Mouse (Mus musculus): ENCODE data around the gene Brd7. TPM values are rescaled to one million over a fixed set of nuclear protein-coding genes. Genes with fewer than 3 reads are reported as not detected.

Brd7 gene
- polyA plus RNA-seq, 1 experiment: 28.5 TPM

DNA sequence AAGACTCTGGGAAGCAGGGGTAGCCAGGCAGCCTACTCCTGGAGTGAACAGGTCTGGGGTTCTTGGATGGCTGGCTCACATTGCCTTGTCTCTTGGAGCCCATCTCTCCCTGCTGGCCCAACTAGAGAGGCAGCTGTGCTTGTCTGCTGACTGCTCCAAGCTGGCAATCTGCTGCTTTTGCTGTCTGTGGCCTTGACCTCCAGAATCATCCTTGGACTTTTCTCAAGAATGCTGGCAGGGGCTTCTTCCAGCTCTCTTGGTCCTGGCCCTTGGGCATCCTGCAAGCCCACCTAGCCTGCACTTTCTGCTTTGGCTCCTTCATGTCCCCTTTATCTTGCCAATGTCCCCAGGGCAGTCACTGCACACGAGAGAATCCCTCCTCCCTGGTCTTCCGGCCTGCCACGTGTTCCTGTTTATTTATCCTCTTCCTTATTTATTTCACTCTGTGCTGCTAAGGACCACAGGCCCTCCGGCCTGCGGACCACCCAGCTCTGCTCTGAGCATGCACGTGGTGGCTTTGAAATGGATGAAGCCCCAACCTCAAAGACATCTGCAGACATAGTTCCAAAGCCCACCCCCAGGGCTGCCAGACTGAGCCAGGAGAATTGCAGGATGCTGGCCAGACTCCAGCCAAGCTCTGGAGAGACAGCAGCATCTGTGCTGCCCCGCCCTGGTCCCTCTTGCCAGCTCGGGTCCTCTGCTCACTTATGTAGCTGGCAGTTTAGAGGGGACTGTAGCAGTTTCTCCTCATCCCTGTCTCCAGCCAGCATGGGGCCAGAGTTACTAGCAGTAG is 45.7 kb downstream of the Brd7 start:
- TF ChIP-seq CTCF (IDR thresholded peaks at IDR 0.05; ENCODE audit: insufficient read depth, low read length) (no peak), POLR2A (IDR thresholded peaks at IDR 0.05; ENCODE audit: borderline replicate concordance, extremely low read depth, low read depth, low read length) (no peak)
- Histone ChIP-seq H3K4me1 (ENCODE audit: control insufficient read depth, insufficient read depth, low read length) (peaks cover 16% of the 10 kb centered on the region), H3K4me3 (replicated peaks; ENCODE audit: extremely low read depth, low read depth, low read length) (no peak overlapping the region)
- WGBS: 32% methylated on average over 8 of the region's 8 CpGs
- DNase-seq: peak; percentile 50

DNA sequence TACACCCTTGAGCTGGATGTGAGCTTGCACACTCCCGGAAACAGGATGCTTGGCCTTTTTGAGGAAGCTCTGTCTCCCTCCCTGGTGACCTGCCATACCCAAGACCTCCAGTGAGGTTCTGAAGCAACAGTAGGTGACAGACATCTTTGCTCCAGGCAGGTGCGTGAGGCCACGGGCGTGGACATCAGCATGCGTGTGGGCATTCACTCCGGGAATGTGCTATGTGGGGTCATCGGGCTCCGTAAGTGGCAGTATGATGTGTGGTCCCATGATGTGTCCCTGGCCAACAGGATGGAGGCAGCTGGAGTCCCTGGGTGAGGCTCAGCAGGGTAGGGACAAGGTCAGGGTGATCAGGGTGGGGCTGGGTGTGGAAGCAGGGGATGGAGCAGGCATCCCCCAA is 46.7 kb downstream of the Brd7 start:
- 94% methylated on average over 8 of the region's 8 CpGs for WGBS
- H3K4me3 ChIP-seq (replicated peaks; ENCODE audit: extremely low read depth, low read depth, low read length): no peak overlapping the region
- H3K4me1 ChIP-seq (ENCODE audit: control insufficient read depth, insufficient read depth, low read length): peaks cover 16% of the 10 kb centered on the region
- TF ChIP-seq POLR2A (IDR thresholded peaks at IDR 0.05; ENCODE audit: borderline replicate concordance, extremely low read depth, low read depth, low read length): no peak
- TF ChIP-seq CTCF (IDR thresholded peaks at IDR 0.05; ENCODE audit: insufficient read depth, low read length): no peak
- no peak for DNase-seq

DNA sequence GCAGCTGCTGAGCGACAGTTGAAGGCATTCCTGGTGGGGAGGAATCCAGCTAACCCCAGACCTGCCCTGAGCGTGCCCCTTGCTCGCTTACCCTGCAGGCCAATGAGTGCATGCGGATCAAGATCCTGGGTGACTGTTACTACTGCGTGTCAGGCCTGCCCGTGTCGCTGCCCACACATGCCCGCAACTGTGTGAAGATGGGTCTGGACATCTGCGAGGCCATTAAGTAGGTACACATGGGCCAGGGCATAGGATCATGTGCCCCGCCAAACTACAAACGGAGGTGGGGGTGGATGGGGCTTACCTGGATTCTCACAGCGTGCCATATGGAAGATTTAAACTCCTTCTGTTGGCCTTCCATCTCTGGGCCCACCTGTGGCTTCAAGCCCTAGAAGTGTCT is 48.0 kb downstream of the Brd7 start:
- no peak for DNase-seq
- TF ChIP-seq CTCF (IDR thresholded peaks at IDR 0.05; ENCODE audit: insufficient read depth, low read length) (no peak), POLR2A (IDR thresholded peaks at IDR 0.05; ENCODE audit: borderline replicate concordance, extremely low read depth, low read depth, low read length) (no peak)
- no peak overlapping the region for H3K4me3 ChIP-seq (replicated peaks; ENCODE audit: extremely low read depth, low read depth, low read length)
- H3K4me1 ChIP-seq (ENCODE audit: control insufficient read depth, insufficient read depth, low read length): peaks cover 16% of the 10 kb centered on the region
- WGBS: 97% methylated on average over 12 of the region's 12 CpGs

- WGBS: 55% methylated on average over 8 of the region's 8 CpGs
Measured at GRCm38 (mm10) chr8:88312966-88313365, 49.0 kb downstream of the Brd7 start.

DNA sequence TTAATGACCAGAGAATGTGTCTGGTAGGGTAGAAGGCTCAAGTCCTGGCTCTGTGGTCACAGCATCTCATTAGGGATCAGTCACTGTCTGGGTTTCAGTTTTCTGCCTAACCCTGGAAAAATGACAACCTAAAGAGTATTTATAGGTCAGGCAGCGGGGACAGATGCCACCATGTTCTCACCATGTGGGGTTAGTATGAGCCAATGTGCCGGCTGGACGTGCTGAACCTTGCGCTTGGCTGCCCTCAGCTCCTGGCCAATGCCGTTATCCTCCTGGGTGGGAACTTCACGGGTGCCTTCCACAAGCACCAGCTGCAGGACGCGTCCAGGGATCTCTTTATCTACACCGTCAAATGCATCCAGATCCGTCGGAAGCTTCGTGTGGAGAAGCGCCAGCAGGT is 51.7 kb downstream of the Brd7 start:
- DNase-seq: no peak
- no peaks in the 10 kb centered on the region for H3K4me1 ChIP-seq (ENCODE audit: control insufficient read depth, insufficient read depth, low read length)
- no peak overlapping the region for H3K4me3 ChIP-seq (replicated peaks; ENCODE audit: extremely low read depth, low read depth, low read length)
- no peak for TF ChIP-seq POLR2A (IDR thresholded peaks at IDR 0.05; ENCODE audit: borderline replicate concordance, extremely low read depth, low read depth, low read length)
- 85% methylated on average over 13 of the region's 13 CpGs for WGBS

More at GRCm38 (mm10) chr8:88312966-88313365, 49.0 kb downstream of the Brd7 start:
- Histone ChIP-seq H3K4me1 (ENCODE audit: control insufficient read depth, insufficient read depth, low read length) (peaks cover 16% of the 10 kb centered on the region), H3K4me3 (replicated peaks; ENCODE audit: extremely low read depth, low read depth, low read length) (no peak overlapping the region)
- no peak for DNase-seq
- TF ChIP-seq POLR2A (IDR thresholded peaks at IDR 0.05; ENCODE audit: borderline replicate concordance, extremely low read depth, low read depth, low read length): no peak
- no peak for TF ChIP-seq CTCF (IDR thresholded peaks at IDR 0.05; ENCODE audit: insufficient read depth, low read length)

DNA sequence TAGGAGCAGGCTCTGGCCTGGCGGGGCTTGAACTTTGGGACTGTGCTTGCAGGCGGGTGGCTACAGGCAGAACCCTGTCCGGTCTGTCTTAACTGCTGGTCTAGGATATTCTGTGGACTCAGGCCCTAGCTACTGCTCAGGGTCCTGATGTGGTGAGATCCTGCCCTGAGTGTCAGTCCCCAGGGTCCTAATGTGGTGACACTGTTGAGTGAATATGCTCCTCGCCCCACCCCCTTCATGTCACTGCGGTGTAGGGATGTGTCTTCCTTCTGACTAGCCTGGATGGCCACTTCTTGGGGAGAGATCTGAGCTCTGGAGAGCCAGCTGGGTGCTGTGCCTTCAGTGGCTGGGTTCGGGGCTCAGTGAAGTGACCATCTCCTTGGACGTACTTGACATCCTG is 52.1 kb downstream of the Brd7 start:
- WGBS: 80% methylated on average over 7 of the region's 7 CpGs
- no peak for DNase-seq
- no peak overlapping the region for H3K4me3 ChIP-seq (replicated peaks; ENCODE audit: extremely low read depth, low read depth, low read length)
- TF ChIP-seq CTCF (IDR thresholded peaks at IDR 0.05; ENCODE audit: insufficient read depth, low read length): no peak
- no peak for TF ChIP-seq POLR2A (IDR thresholded peaks at IDR 0.05; ENCODE audit: borderline replicate concordance, extremely low read depth, low read depth, low read length)
- H3K4me1 ChIP-seq (ENCODE audit: control insufficient read depth, insufficient read depth, low read length): no peaks in the 10 kb centered on the region

GRCm38 (mm10) chr8:88309274-88309873 is 52.6 kb downstream of the Brd7 start:
- TF ChIP-seq CTCF (IDR thresholded peaks at IDR 0.05; ENCODE audit: insufficient read depth, low read length) (no peak), POLR2A (IDR thresholded peaks at IDR 0.05; ENCODE audit: borderline replicate concordance, extremely low read depth, low read depth, low read length) (no peak)
- DNase-seq: no peak
- WGBS: 66% methylated on average over 10 of the region's 10 CpGs
- no peaks in the 10 kb centered on the region for H3K4me1 ChIP-seq (ENCODE audit: control insufficient read depth, insufficient read depth, low read length)
- H3K4me3 ChIP-seq (replicated peaks; ENCODE audit: extremely low read depth, low read depth, low read length): no peak overlapping the region

- TF ChIP-seq CTCF (IDR thresholded peaks at IDR 0.05; ENCODE audit: insufficient read depth, low read length) (no peak), POLR2A (IDR thresholded peaks at IDR 0.05; ENCODE audit: borderline replicate concordance, extremely low read depth, low read depth, low read length) (no peak)
- 80% methylated on average over 4 of the region's 4 CpGs for WGBS
- no peaks in the 10 kb centered on the region for H3K4me1 ChIP-seq (ENCODE audit: control insufficient read depth, insufficient read depth, low read length)
- DNase-seq: no peak
- H3K4me3 ChIP-seq (replicated peaks; ENCODE audit: extremely low read depth, low read depth, low read length): no peak overlapping the region
Measured at GRCm38 (mm10) chr8:88307736-88308135, 54.3 kb downstream of the Brd7 start.

- Histone ChIP-seq H3K4me1 (ENCODE audit: control insufficient read depth, insufficient read depth, low read length) (no peaks in the 10 kb centered on the region; the same call in 1 of the 2 replicates), H3K4me3 (replicated peaks; ENCODE audit: extremely low read depth, low read depth, low read length) (no peak overlapping the region)
- TF ChIP-seq CTCF (IDR thresholded peaks at IDR 0.05; ENCODE audit: insufficient read depth, low read length) (peak; percentile 40; the same call in 1 of the 2 replicates), POLR2A (IDR thresholded peaks at IDR 0.05; ENCODE audit: borderline replicate concordance, extremely low read depth, low read depth, low read length) (no peak)
- WGBS: 62% methylated on average over 14 of the region's 14 CpGs
- DNase-seq: no peak
Measured at GRCm38 (mm10) chr8:88306511-88306910, 55.5 kb downstream of the Brd7 start.

DNA sequence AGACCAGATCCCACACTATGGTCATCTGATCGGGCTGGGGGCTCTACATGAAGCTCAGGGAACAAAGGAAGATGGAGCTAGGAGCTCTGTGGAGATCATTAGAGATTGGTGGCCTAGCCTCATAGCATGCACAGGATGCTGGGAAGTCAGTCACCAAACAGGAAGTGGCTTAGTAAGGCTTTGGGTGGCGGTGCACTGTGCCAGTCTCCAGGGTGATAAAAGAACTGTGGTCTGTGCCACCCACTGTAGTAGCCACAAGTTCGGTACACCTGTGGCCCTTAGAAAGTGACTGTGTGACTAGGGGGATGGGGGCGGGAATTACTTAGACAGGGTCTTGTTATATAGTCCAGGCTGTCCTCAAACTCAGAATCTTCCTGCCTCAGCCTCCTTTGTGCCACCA is 56.2 kb downstream of the Brd7 start:
- H3K4me3 ChIP-seq (replicated peaks; ENCODE audit: extremely low read depth, low read depth, low read length): no peak overlapping the region
- no peak for TF ChIP-seq POLR2A (IDR thresholded peaks at IDR 0.05; ENCODE audit: borderline replicate concordance, extremely low read depth, low read depth, low read length)
- TF ChIP-seq CTCF (IDR thresholded peaks at IDR 0.05; ENCODE audit: insufficient read depth, low read length): no peak
- no peaks in the 10 kb centered on the region; the same call in 1 of the 2 replicates for H3K4me1 ChIP-seq (ENCODE audit: control insufficient read depth, insufficient read depth, low read length)
- 68% methylated on average over 4 of the region's 4 CpGs for WGBS
- no peak for DNase-seq
